Mouse (Mus musculus): ENCODE measurements around the gene Edc3. TPM values are rescaled to one million over a fixed set of nuclear protein-coding genes. Genes with fewer than 3 reads are reported as not detected.

Gene Edc3
- polyA plus RNA-seq, 1 experiment, result 19.4 TPM

DNA sequence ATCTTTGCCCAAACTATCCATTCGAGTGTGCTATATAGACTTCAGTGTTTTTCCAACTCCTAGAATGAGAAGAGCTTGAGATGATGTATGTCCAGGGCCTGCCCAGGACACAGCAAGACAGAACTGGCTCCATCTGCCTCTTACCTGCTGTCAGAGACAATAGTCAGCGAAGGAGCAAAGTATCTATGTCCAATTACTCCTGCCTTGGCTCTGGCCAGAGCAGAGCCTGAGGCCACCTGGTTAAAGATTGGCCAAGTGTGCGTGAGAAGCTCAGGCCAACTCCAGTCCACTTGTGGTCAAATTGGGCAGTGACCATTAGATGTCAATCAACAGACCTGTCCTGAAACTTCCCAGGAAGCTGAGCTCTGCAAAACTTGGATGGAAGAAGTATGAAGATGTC, 38.8 kb upstream of the Edc3 start:
- WGBS, result 76% methylated on average over 3 of the region's 3 CpGs

DNA sequence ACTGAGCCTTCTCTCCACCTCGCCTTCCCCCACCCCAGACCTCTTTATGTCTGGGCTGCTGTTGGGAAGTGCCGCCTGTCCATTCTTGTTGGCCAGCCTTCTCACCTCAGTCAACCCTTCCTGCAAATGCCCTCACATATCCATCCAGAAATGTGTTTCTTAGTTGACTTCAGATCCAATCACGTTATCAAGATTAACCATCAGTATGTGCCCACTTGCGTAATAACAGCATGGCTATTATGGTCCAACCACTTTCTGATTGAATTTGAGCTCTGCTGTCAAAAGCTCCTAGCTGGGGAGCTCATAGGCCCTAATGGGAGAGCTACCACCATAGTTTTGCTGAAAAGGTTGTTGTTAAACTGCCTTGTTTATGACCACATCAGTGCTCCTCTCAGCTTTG, 37.3 kb upstream of the Edc3 start:
- WGBS, result 93% methylated on average over 4 of the region's 4 CpGs
- H3K4me1 ChIP-seq (ENCODE audit: control insufficient read depth, insufficient read depth, low read length), result peaks cover 19% of the 10 kb centered on the region
- no peak overlapping the region for H3K4me3 ChIP-seq (replicated peaks; ENCODE audit: extremely low read depth, low read depth, low read length)
- TF ChIP-seq CTCF (IDR thresholded peaks at IDR 0.05; ENCODE audit: insufficient read depth, low read length) (no peak), POLR2A (IDR thresholded peaks at IDR 0.05; ENCODE audit: borderline replicate concordance, extremely low read depth, low read depth, low read length) (no peak)
- no peak for DNase-seq

More for the DNA sequence above, 38.8 kb upstream of the Edc3 start:
- Histone ChIP-seq H3K4me1 (ENCODE audit: control insufficient read depth, insufficient read depth, low read length) (peaks cover 19% of the 10 kb centered on the region), H3K4me3 (replicated peaks; ENCODE audit: extremely low read depth, low read depth, low read length) (no peak overlapping the region)
- no peak for DNase-seq
- no peak for TF ChIP-seq POLR2A (IDR thresholded peaks at IDR 0.05; ENCODE audit: borderline replicate concordance, extremely low read depth, low read depth, low read length)

DNA sequence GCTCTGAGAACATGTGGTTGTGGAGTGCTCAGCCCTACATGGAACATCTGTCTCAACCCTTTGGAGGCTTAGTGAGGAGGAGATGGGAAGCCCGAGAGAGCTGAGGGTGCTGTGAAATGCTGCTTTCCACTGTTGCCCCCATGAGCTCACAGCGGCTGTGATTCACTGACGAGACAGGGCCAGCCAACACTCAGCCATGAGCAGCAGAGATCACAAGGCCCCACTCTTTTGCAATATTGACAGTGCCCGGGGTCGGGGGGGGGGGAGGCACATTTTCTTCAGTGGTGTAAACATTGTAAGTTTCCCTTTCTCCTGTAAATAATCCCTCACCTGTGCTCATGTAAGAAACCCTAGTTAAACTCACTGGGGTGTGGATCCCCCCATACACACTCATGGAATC, 36.8 kb upstream of the Edc3 start:
- DNase-seq, result no peak
- 66% methylated on average over 5 of the region's 5 CpGs for WGBS
- no peak for TF ChIP-seq POLR2A (IDR thresholded peaks at IDR 0.05; ENCODE audit: borderline replicate concordance, extremely low read depth, low read depth, low read length)
- no peak for TF ChIP-seq CTCF (IDR thresholded peaks at IDR 0.05; ENCODE audit: insufficient read depth, low read length)
- H3K4me3 ChIP-seq (replicated peaks; ENCODE audit: extremely low read depth, low read depth, low read length), result no peak overlapping the region
- peaks cover 17% of the 10 kb centered on the region for H3K4me1 ChIP-seq (ENCODE audit: control insufficient read depth, insufficient read depth, low read length)

DNA sequence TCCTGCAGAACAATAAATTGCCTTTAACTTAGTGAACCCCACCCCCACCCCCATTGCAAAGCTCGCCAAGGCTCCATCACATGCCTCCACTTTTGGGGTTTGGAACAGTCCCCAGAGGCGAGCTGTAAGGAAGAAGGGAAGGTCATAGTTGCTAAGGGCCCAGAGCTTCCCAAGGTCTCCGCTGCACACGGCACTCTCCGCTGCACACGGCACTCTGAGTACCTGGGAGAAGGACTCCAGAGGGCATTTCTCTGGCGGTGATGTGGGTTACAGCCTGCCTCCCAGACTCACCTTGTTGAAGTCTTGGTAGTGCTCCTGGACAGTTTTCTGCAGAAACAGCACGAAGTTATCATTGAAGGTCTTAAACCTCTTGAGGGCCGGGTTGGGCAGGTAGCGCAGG, 26.9 kb upstream of the Edc3 start:
- no peak overlapping the region for H3K4me3 ChIP-seq (replicated peaks; ENCODE audit: extremely low read depth, low read depth, low read length)
- DNase-seq, result no peak
- 82% methylated on average over 10 of the region's 10 CpGs for WGBS
- TF ChIP-seq POLR2A (IDR thresholded peaks at IDR 0.05; ENCODE audit: borderline replicate concordance, extremely low read depth, low read depth, low read length) (no peak), CTCF (IDR thresholded peaks at IDR 0.05; ENCODE audit: insufficient read depth, low read length) (no peak)
- H3K4me1 ChIP-seq (ENCODE audit: control insufficient read depth, insufficient read depth, low read length), result no peaks in the 10 kb centered on the region

DNA sequence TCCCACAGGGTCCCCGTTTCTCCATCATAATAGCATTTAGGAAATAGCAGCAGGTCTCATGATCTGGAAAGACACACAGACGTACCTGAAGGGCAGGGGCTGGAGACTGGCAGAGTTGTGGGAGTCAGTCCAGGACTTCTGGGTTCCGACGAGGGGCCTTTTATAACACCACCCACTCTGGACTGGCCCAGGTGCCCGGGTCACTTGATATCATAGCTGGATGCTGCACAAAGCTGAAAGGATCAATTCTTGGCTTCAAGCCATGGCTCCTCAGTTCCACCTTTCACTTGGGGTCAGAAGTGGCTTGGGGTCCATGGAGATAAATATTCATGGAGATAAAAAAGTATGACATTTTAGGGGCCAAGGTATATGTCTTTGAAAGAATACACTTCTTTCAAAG, 24.8 kb upstream of the Edc3 start, which contains the start of gene Cyp1a2:
Cyp1a2 (minus strand) TSS at position 184 of the 400 bp plus-strand sequence.
- Histone ChIP-seq H3K4me1 (ENCODE audit: control insufficient read depth, insufficient read depth, low read length) (no peaks in the 10 kb centered on the region), H3K4me3 (replicated peaks; ENCODE audit: extremely low read depth, low read depth, low read length) (no peak within 1 kb of the TSS)
- DNase-seq, result no peak
- TF ChIP-seq CTCF (IDR thresholded peaks at IDR 0.05; ENCODE audit: insufficient read depth, low read length), result no peak
- TF ChIP-seq POLR2A (IDR thresholded peaks at IDR 0.05; ENCODE audit: borderline replicate concordance, extremely low read depth, low read depth, low read length), result no peak
- 81% methylated on average over 5 of the region's 5 CpGs for WGBS

DNA sequence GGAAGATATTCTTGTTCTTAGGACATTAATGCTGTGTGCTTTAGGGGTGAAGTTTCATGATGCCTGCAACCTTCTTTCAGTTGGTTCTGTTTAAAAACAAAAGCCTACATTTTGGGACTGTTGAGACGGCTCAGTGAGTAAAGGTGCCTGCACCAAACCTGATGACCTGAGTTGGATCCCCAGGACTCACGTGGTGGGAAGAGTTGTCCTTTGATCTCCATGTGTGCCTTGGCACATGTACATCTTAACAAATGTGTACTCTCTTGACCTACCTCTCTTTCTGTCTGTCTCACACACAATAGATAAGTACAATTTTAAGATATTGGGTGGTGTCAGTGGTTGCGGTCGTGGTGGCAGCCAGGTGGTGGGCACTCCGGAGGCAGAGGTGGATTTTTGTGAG, 22.3 kb upstream of the Edc3 start:
- 88% methylated on average over 5 of the region's 5 CpGs for WGBS
- H3K4me1 ChIP-seq (ENCODE audit: control insufficient read depth, insufficient read depth, low read length), result peaks cover 6% of the 10 kb centered on the region; the same call in 1 of the 2 replicates
- no peak for DNase-seq
- H3K4me3 ChIP-seq (replicated peaks; ENCODE audit: extremely low read depth, low read depth, low read length), result no peak overlapping the region
- no peak for TF ChIP-seq POLR2A (IDR thresholded peaks at IDR 0.05; ENCODE audit: borderline replicate concordance, extremely low read depth, low read depth, low read length)
- TF ChIP-seq CTCF (IDR thresholded peaks at IDR 0.05; ENCODE audit: insufficient read depth, low read length), result no peak

DNA sequence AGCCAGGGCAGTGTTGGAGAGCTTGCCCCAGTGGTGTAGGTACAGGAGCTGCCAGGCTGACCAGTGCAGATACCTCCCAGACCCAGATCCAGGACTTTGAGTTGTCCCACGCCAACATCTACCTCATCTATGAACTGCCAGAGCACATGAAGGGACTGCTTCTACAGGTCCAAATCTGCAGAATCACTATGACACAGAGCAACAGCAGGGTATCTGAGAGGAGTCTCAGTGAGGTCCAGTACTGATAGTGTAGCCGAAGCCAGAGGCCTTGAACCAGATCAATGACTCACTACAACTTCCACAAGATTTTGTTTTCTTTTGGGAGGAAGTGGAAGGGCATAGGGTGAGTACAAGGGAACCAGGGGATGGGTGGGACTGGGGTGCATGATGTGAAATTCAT, 20.6 kb upstream of the Edc3 start, which contains the start of gene Cyp1a1:
Cyp1a1 (plus strand) TSS at position 178 of the 400 bp plus-strand sequence.
- DNase-seq, result no peak
- H3K4me1 ChIP-seq (ENCODE audit: control insufficient read depth, insufficient read depth, low read length), result peaks cover 6% of the 10 kb centered on the region; the same call in 1 of the 2 replicates
- TF ChIP-seq POLR2A (IDR thresholded peaks at IDR 0.05; ENCODE audit: borderline replicate concordance, extremely low read depth, low read depth, low read length) (no peak), CTCF (IDR thresholded peaks at IDR 0.05; ENCODE audit: insufficient read depth, low read length) (no peak)
- WGBS, result 78% methylated on average over 2 of the region's 2 CpGs
- no peak within 1 kb of the TSS for H3K4me3 ChIP-seq (replicated peaks; ENCODE audit: extremely low read depth, low read depth, low read length)

DNA sequence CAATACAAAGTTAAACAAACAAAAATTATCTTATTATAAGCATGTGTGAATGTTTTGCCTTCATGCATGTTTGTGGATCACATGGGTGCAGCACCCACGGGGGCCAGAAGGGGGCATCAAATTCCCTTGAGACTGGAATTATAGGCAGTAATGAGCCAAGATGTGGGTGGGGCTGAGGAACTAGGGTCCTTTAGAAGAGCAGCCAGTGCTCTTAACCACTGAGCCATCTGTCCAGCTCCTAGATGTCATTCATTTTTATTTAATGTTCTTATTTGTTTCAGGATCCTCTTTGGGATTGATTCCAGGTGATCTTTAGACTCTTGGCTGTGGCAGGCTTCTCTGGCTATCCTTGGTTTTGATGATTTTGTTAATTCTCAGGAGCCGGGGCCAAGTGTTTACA, 20.2 kb upstream of the Edc3 start:
- TF ChIP-seq CTCF (IDR thresholded peaks at IDR 0.05; ENCODE audit: insufficient read depth, low read length), result peak; percentile 61
- TF ChIP-seq POLR2A (IDR thresholded peaks at IDR 0.05; ENCODE audit: borderline replicate concordance, extremely low read depth, low read depth, low read length), result no peak
- no peak for DNase-seq
- no peak overlapping the region for H3K4me3 ChIP-seq (replicated peaks; ENCODE audit: extremely low read depth, low read depth, low read length)
- WGBS, result 32% methylated on average over 2 of the region's 2 CpGs
- H3K4me1 ChIP-seq (ENCODE audit: control insufficient read depth, insufficient read depth, low read length), result peaks cover 6% of the 10 kb centered on the region; the same call in 1 of the 2 replicates

DNA sequence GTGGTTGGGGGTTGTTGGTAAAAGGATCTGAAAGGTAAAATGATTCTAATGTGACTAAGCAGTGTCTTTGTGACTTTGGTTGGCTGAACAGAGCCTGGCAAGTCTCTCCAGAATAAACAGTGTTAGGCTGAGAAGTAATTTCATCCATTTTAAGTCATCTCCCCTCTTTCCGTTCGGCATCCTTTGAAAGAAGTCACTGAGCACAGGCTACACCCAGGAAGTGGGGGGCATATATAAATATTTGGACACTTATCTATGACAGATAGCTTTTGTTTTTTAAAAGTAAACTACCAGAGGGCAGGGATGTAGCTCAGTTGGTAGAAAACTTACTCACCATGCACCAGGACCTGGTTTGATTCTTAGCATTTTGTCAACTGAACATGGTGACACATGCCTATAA, 19.7 kb upstream of the Edc3 start:
- DNase-seq, result no peak
- peaks cover 6% of the 10 kb centered on the region; the same call in 1 of the 2 replicates for H3K4me1 ChIP-seq (ENCODE audit: control insufficient read depth, insufficient read depth, low read length)
- 35% methylated on average over 2 of the region's 2 CpGs for WGBS
- TF ChIP-seq CTCF (IDR thresholded peaks at IDR 0.05; ENCODE audit: insufficient read depth, low read length) (no peak), POLR2A (IDR thresholded peaks at IDR 0.05; ENCODE audit: borderline replicate concordance, extremely low read depth, low read depth, low read length) (no peak)
- H3K4me3 ChIP-seq (replicated peaks; ENCODE audit: extremely low read depth, low read depth, low read length), result no peak overlapping the region

DNA sequence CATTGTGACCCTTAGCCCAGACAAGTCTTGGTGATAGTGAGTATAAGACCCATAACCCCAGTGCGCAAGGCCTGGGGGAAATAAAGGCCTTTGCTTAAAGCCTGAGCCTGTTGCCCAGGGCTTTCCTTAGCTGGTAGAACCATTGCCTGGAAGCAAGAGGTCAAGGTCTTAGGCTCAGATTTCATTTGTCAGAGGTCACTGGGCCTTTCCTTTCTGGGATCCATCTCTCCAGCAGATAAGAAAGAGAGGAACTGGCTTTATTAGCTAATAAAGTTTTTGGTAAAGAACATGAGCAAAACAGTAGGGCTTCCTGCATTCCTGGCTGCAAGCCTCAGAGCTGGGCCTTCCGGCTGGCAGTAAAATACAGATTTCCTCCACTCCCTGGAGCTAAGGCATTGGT, 14.2 kb upstream of the Edc3 start:
- DNase-seq, result no peak
- TF ChIP-seq POLR2A (IDR thresholded peaks at IDR 0.05; ENCODE audit: borderline replicate concordance, extremely low read depth, low read depth, low read length) (no peak), CTCF (IDR thresholded peaks at IDR 0.05; ENCODE audit: insufficient read depth, low read length) (no peak)
- WGBS, result 84% methylated on average over 2 of the region's 2 CpGs
- Histone ChIP-seq H3K4me3 (replicated peaks; ENCODE audit: extremely low read depth, low read depth, low read length) (no peak overlapping the region), H3K4me1 (ENCODE audit: control insufficient read depth, insufficient read depth, low read length) (peaks cover 7% of the 10 kb centered on the region)

Data from lung, adult 2 months (tissue).